Mouse (Mus musculus): ENCODE measurements at regions not wholly inside any gene's neighbourhood (a gene's known extent, or its start where the extent isn't known, plus 50 kb on each side); places are given as distances from the start of the nearest gene placed in this dataset.

- no peak for TF ChIP-seq CTCF (IDR thresholded peaks at IDR 0.05; ENCODE audit: low read depth, low read length)
- no peak for TF ChIP-seq POLR2A (IDR thresholded peaks at IDR 0.05; ENCODE audit: extremely low read depth, insufficient read depth, low read length)
Observed at GRCm38 (mm10) chr4:105996893-105997630, 207.4 kb downstream of the Gm12728 start.
